Mouse (Mus musculus): ENCODE data around the gene Galnt10.

The Galnt10 gene

DNA sequence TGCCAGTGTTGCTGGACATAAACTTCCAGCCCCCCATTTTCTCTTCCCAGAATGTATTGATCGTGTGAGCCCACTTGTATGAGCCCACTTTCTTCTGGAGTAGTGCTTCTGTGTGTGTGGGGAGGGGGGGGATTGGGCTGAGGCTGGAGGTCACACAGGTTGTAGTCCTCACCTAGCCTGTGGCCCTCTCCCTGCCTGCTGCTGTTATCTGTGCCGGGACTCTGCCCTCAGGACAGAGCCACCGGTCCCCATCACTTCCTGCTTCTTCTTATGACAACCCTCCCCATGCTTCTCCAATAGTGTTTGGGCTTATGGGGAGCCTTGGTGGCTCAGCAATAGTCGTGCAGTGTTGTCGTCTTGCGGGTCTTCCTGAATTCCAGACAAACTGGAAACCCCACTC is 46.7 kb downstream of the Galnt10 start:
- no peak for DNase-seq

DNA sequence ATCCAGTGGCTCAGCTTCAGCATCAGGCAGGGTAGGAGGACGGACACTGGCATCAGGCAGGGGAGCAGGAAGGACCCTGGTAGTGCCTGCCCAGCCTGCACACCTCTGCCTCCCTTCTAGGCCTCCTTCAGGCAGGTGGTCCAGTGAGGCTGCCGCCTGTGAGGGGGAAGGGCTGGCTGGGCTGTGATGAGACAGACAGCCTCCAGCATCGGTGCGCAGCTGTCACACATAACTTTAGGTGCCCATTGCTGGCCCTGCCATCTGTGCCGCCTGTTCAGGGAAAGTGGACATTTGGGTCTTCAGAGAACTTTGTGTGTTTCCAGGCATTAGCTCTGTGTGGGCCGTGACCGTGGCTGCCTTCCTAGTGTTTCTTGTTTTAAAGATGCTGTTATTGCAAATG is 47.5 kb downstream of the Galnt10 start:
- no peak for DNase-seq

DNA sequence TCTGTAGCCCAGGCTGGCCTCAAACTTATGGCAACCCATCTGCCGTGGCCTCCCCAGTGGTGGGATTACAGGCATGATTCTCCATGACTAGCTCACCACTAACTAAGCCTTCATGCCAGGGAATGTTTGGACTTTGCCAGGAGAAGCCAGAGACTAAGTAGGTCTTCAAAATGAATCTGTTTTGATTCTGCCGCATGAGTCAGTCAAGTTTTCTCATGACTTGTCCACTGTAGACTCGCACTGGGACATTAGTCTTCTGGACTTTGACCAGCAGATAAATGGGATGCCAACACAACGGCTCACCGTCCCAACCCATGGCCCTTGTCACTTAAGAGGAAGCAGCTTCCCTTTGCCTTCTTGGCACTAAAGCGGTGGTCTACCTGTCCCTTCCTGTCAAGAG is 49.2 kb downstream of the Galnt10 start:
- DNase-seq: no peak

DNA sequence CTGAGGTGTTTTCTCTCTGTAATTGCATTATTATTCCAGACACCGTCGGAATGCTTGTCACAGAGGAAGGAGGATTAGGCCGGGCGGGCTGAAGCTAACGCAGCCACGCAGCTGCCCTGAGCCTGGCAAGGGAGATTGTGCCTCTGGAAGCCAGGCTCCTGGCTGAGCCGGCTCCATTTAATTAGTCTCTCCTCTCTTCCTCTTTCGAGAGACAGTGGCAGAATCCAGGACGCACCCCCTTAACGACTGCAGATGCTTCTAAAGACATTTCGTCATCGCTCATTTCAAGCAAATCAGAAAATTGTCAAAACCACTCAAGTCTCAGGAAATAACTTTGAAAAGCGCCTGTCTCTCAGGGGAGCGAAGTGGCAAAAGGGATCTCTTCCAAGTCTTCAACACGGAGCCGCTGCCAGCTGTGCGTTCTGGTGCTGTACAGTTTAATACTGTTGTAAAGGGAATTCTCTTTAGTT is 51.0 kb downstream of the Galnt10 start:
- DNase-seq: no peak

DNA sequence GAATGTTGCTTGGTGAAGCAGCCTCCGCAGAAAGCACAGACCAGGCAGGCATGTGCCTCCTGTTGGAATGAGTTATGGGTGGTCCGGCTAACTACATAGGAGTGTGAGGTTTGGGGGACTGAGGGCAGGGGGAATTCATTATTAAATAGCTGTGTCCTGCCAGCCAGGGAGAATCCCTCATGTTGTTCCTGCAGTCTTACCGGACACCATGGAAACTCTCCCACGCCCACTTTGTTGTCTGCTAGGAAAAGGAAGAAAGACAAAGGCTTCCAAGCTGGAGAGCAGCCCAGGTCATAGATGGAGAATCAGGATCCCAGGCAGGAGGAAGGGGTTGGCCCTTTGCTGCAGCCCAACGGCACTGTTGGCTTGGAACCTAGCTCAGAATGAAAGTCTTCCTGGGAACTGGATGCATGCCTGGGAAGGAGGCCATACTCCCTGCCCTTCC is 51.6 kb downstream of the Galnt10 start:
- no peak for DNase-seq

DNA sequence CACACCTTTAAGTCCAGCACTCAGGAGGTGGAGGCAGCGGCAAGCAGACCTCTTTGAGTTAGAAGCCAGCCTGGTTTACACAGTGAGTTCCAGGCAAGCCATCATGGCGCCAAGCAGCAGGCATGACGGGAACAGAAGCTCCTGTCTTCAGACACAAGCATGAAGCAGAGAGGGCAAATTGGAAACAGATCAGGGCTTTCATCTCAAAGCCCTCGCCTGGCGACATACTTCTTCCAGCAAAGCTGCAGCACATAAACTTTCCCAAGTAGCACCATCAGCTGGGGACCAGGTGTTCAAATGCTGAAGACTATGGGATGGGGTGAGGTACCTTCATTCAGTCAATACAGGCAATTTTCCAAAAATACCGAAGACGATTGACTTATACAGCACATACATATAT is 54.9 kb downstream of the Galnt10 start:
- no peak for DNase-seq

DNA sequence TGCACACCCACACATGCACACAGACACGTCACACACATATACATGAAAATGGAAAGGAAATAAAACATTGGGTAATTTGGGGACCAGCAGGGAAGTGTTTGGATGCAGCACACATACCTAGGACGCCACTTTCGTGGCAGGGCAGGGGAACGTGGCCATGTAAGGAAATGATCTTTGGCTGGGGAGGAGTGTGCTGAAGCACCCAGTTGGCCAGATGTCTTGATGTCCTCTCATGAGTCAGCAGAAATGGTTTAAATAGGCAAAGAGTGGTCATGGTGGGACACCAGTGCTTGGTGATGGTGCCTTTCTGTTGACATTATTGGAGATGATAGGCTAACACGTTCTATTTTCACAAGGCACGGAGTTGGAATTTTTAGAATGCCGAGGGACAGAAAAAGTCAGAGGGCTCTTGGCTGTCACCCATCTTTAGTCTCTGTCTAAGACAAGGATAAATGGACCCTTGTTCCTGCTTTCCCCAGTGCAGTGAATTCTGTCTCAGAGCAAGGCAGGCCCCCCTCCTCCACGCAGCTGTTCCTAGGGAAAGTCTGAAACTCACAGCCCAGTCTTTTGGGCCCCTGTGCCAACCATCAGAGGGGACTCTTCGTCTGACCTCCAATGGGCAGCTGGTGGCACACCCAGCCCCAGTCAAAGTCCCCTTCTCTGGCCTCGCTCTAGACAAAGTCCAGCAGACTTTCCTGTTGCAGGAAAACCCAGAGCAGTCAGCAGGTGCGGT is 56.1 kb downstream of the Galnt10 start:
- peak; percentile 44 for DNase-seq

DNA sequence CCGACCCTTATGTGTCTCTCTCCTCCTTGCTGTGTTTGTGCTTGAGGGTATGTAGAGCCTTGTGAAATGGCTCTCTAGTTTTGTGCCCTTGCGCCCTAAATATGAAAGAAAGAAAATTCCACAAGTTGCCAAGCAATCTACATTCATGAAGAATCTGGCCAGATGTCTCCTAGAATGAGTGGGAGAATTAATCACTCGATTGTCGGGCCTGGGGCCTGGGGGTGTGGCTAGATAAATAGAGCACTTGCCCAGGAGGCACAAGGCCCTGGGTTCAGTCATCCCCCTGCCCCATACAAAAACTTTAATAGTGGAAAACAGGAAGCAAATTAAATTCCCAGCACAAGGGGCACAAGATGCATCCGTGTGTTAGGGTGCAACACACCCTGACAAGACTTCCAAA is 56.7 kb downstream of the Galnt10 start:
- DNase-seq: no peak

DNA sequence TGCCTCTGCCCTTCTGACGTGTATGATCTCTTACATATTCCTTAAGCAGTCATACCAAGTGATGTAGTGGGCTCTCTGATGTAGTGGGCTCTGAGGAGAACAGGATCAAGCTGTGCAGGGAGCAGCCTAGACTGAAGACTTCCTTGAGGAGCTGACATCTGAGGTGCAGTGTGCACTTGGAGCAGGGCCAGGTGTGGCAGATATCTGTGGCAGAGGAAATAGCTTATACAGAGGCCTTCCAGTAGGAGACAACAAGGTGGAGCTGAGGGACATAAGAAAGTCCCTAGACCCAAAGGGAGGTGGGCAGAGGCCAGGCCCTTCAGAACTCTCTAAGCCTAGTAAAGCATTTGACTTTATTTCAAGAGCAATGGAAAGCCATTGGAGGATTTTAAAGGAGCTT is 61.4 kb downstream of the Galnt10 start:
- no peak for DNase-seq

DNA sequence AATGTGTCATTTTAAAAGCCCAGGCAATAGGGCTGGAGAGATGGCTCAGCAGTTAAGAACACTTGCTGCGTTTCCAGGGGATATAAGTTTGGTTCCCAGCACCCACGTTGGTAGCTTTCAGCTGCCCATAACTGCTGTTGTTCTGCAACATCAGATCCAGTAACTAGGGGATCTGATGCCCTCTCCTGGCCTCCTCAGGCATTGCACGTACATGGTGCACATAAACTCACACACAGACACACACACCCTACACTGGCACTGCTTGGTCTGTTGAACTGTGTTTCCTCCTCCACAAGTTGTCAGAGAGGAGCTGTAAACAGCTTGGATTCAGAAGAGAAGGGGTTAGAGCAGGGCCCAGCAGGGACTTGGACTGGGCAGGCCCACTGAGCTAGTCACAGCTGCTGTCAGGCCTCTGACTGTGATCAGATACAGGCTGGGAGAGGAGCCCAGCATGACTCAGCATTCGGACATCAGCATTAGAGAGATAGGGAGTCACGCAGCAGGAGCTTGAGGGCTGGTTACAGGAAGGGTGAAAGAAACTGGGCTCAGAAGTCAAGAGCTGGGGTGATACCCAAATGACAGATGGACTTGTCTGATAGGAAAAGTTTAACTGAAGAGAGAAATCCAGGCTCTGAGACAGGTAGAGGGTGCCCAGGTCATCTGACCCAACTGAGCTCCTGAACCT is 62.0 kb downstream of the Galnt10 start:
- DNase-seq: no peak

DNA sequence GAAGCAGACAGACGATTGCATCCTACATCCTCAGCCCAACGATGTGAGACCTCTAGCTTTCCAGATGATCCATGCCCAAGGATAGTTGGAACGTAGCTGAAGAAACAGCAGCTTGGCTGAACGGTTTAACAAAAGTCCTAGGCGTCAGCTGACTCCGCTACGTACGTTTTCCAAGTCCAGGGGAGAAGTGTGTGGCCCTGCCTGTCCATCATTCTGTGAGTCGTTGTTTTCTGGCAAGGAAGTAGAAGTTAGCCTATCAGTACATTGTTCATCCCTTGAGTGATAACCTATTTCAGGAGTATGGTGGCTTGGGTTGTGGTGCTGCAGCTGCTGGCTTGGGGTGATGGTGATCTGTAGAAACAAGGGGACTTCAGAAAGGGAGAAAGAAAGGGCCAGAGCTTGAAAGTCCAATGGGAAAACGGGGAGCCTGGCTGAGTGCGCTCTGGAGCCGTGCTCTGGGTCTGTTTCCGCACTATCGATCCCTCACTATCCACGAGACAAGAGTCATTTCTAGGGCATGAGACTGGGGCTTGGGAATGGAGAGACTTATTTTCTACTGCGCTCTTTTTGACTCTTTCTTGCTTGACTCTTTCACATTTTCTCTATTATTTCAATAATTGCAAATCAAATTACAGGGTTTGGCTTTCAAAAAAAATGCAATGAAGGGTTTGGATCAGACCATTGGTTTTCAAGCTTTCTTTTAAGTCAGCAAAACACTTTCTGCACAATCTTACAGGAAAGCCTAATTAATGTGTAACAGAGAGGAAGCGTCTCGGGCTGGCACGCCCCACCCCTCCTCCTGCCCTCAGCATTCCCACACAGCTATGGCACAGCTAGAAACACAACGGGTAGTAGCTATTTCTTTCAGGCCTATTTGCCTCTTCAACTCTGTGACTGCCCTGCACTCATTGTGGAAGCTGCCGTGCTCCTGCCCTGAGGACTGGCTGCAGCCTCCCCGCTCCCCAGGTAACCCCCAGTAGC is 63.2 kb downstream of the Galnt10 start:
- no peak for DNase-seq

DNA sequence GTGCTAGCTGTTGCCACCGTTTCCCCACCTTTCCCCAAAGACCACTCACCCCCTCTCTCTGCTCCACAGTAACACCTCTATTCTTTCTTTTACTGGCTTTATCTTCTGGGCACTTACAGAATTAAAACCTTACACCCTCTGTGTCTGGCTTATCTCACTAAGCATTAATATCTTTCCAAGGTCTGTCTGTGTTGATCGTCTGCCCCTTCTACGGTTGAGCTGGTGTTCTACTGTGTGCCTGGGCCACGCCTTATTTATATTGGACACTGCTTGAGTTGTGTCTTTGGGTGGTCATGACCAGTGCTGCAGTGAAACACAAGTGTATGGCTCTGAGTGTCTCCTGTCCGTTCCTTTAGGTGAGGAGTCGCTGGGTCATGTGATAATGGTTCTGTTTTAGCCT is 68.7 kb downstream of the Galnt10 start:
- no peak for DNase-seq

DNA sequence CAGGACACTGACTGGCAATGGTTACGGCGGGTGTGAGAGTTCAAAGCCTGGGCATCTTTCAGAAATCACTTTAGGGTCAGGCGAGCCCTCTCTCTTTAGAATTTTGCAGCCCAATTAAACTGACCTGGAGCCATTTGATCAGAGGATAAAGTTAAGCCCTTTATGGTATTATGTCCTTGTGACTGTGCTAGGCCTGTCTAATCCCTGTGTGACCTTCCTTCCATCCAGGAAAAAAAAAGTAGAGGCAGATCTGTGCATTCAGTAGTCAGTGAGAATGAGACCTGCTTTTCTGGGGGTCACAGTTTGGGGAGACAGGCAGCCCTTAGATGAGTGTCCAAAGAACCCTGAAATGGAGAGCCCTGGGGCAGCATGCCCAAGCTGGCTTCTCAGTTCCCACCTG is 71.5 kb downstream of the Galnt10 start:
- no peak for DNase-seq

DNA sequence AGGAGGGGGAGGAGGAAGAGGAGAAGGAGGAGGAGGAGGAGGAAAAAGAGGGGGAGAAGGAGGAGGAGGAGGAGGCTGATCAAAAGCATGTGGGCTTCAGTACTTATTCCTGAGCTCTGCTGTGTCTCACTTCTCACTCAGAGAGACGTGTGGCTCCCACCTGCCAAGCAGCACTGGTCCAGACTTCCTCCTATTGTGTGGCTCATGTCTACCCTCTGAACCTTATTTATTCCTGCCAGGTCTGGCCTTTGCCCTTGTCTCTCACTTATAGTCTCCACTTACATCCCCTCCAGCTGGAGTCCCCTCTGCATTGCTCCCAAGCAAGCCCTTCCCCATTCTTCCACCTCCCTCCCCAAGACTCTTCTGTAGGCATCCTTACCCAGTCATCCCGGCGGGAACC is 72.2 kb downstream of the Galnt10 start:
- no peak for DNase-seq

DNA sequence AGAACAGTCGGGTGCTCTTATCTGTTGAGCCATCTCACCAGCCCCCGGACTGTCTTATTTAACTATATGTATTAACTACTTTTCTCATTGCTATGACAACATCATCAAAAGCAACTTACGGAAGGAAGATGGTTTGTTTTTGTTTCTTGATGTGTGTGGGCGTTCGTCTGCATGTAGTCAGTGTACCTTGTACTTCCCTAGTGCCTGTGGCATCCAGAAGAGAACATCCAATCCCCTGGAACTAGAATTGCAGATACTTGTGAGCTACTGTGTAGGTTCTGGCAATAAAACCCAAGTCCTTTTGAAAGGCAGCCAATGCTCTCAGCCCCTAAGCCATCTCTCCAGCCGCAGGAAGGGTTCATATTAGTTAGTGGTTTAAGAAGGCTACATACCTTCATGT is 72.8 kb downstream of the Galnt10 start:
- no peak for DNase-seq

DNA sequence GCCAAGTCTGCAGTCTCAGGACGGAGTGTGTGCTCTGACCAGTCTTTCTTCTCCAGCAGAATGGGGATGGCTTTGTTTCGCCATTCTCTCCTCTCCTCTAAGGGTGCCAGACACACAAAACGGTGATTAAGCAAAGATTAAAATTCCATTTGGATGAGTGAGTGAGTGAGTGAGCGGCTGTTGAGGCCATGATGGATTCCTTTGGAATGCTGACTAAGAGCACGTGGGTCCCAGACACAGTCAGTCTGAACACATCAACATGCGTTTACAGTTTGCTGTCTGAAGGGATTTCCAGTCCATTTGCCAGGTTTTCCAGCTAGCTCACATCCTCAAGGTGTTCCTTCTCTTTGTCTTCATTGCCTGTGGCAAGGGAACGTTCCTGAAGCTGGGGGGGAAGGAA is 74.4 kb downstream of the Galnt10 start:
- no peak for DNase-seq

DNA sequence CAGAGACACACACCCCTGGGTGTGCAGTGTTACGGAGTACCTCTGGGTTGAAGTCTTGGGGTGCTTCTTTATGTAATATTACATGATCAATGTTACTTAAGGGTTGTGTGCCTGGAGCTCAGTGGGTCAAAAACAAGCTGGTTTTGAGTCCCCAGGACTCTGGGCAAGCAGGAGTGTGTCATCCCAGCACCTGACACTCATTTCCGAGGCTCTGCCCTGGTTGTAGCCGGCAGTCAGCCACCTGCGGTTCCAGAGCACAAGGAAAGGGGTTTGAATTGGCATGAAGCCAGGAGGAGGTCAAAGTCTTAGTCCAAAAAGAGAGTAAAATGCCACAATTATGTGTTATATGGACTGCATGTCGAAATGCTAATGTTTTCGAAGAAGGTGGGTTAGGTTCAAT is 74.8 kb downstream of the Galnt10 start:
- no peak for DNase-seq

DNA sequence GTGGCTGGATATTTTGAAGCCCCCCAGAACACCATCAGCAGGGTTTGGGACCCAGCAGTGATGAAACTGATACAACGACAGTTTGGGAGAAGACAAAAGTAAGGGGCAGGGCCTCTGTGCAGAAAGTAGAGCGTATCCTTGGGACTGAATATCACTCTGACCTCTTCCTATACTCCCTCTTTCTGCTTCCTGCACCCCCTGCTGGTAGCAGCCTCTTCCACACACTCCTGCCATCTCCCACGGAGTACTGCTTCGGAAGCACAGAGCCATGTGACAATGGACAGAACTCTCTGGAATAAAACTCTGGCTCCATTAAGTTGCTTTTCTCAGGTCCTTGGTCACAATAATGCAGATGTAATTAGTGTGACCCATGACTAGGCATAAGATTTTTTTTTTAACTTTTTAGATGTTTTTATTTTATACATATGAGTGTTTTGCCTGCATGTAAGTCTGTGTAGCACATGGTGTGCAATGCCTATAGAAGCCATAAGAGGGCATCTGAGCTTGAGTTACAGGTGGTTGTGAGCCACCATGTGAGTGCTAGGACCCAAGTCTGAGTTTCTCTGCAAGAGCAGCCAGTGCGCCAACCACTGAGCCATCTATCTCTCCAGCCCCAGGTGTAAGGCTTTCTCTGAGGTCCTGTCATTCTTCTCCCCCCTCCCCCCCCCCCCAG is 79.7 kb downstream of the Galnt10 start:
- no peak for DNase-seq

DNA sequence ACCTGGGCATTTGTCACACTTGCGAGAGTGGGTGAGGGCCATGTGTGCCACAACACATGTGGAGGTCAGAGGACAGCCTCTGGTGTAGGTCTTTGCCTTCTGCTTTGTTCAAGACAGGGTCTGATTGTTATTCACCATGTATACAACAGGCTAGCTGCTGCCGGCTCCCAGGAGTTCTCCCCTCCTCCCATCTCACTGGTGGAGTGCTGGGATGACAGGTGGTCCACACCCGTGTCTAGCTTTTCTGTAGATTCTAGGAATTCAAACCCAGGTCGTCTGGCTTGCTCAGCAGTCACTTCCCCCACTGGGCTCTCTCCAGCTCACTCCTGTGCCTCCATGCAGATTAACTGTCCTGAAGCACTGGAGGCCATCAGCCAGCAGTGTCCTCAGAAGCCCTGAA is 80.7 kb downstream of the Galnt10 start:
- DNase-seq: no peak

DNA sequence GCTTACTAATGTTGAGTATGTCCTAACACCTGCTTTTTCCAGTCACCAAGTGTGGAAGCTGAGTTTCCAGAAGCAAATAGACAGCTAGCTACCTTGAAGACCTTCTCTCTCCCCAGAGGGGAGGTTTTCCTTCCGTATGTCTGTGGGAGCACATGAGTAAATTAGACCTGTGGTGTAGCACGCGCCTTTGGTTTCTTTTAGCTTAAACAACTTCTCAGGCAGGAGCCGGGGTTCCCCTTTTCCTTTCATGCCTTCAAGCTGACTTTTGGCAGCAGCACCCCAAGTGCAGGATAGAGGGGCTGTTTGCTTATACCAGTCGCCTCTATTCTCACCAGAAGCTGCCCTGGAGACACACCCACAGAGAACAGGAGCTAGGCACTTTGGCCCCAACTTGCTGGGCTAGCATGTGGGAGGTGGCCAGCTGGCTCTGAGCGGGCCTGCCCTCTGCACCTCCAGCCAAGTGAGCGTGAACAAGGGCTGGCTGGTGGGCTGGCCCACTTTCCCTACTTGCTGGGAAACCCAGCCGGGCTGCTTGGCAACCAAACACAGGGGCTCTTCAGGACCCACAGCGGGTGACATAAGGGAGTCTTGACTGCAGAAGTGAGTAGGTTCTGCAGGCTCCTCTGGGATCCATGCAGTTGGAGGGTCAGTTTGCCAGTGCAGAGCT is 82.2 kb downstream of the Galnt10 start:
- DNase-seq: peak; percentile 71

DNA sequence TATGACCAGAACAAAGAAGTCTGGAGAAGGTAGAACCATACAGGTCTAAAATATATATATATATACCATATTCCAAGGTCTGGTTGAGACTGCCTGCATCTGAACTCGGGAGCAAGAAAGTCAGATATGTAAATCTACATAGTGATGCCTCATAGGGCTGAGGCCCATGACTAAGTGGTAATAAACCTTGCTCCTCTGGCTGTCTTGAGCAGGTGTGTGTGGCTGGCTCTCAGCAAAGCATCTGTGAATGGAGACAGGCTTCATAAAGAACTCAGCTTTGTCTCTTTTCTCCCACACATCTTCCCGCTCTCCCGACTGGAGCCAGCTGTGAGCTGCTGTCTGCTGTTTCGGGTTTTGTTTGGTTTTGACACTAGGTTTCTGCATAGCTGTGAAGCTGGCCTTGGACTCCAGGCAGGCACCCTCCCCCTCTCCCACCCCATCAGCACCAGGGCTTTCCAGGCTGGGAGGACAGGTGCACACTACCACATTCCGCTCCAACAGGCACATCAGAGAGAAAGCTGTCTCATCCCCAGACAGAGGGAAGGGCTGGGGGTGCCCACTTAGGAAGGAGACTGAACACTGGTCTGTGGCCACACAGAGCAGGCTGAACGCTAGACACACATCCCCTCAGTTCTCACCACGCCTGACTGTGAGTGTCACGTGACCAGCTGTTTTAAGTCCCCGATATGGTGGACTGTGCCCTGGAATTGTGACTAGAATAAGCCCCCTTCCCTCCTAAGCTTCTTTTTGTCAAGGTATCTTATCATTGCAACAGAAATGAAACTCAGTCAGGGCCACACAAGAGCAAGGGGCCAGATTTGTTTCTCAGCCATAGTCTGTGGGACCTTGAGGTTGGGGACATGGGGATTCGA is 87.4 kb downstream of the Galnt10 start:
- no peak for DNase-seq

All from layer of hippocampus, adult 9-11 months (tissue).